Mouse (Mus musculus): ENCODE results near the gene Bach1. TPM values are rescaled to one million over a fixed set of nuclear protein-coding genes. Genes with fewer than 3 reads are reported as not detected.

The Bach1 gene
- polyA plus RNA-seq, 1 experiment, result not detected

DNA sequence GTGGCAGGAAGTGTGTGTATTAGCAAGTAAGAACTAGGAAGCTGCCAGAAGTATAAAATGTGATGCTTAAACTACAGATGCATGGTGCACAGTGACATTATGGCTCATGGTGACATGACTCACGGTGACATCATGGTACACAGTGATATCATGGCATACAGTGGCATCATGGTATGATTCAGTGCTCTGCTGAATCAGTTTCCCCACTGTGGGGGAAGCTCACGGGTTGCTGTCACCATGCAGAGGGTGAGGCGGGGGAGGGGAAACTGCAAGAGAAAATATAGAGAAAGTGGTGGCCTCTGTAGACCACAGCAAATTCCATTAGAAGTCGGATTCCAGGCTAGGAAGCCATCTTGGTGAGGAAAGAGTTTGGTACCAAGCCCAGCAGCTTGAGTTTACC, 26.1 kb downstream of the Bach1 start:
- Histone ChIP-seq H3K4me3 (ENCODE audit: insufficient read depth, low read depth, low read length) (no peak overlapping the region), H3K4me1 (ENCODE audit: control insufficient read depth, insufficient read depth, low read length) (peaks cover 19% of the 10 kb centered on the region), H3K27ac (ENCODE audit: insufficient read depth, low read depth, low read length) (no peak overlapping the region)
- WGBS, result 81% methylated on average over 4 of the region's 4 CpGs
- TF ChIP-seq POLR2A (IDR thresholded peaks at IDR 0.05; ENCODE audit: insufficient read depth, low read depth, low read length), result no peak
- no peak for TF ChIP-seq CTCF (IDR thresholded peaks at IDR 0.05; ENCODE audit: insufficient read depth, low read depth, low read length)

GRCm38 (mm10) chr16:87725241-87725640, 26.5 kb downstream of the Bach1 start:
- no peak overlapping the region for H3K27ac ChIP-seq (ENCODE audit: insufficient read depth, low read depth, low read length)
- 95% methylated on average over 5 of the region's 5 CpGs for WGBS
- no peak for TF ChIP-seq CTCF (IDR thresholded peaks at IDR 0.05; ENCODE audit: insufficient read depth, low read depth, low read length)
- TF ChIP-seq POLR2A (IDR thresholded peaks at IDR 0.05; ENCODE audit: insufficient read depth, low read depth, low read length), result no peak
- peaks cover 16% of the 10 kb centered on the region for H3K4me1 ChIP-seq (ENCODE audit: control insufficient read depth, insufficient read depth, low read length)
- no peak overlapping the region for H3K4me3 ChIP-seq (ENCODE audit: insufficient read depth, low read depth, low read length)

GRCm38 (mm10) chr16:87725963-87726362, 27.2 kb downstream of the Bach1 start:
- Histone ChIP-seq H3K4me3 (ENCODE audit: insufficient read depth, low read depth, low read length) (no peak overlapping the region), H3K27ac (ENCODE audit: insufficient read depth, low read depth, low read length) (no peak overlapping the region), H3K4me1 (ENCODE audit: control insufficient read depth, insufficient read depth, low read length) (peaks cover 16% of the 10 kb centered on the region)
- WGBS, result 88% methylated on average over 21 of the region's 21 CpGs
- no peak for TF ChIP-seq POLR2A (IDR thresholded peaks at IDR 0.05; ENCODE audit: insufficient read depth, low read depth, low read length)
- no peak for TF ChIP-seq CTCF (IDR thresholded peaks at IDR 0.05; ENCODE audit: insufficient read depth, low read depth, low read length)

DNA sequence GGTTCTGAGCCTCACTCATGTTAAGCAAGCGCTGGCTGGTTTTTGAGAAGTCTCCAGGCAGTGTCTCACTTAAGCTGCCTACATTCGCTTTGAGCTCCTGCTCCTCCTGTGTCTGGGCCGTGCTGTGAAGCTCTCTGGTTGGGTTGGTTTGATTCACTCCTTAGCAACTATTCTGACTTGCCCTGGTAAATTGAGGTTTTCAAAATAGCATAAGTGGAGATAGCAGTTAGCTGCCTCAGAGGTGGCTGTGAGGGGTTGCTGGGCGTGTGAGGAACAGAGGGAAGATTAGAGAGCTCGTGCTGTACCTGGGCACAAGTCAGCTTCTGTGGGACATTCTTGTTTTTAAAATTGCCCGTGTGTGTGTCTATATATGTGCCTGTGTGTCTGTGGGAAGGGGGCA, 27.6 kb downstream of the Bach1 start:
- 74% methylated on average over 6 of the region's 6 CpGs for WGBS
- Histone ChIP-seq H3K27ac (ENCODE audit: insufficient read depth, low read depth, low read length) (no peak overlapping the region), H3K4me1 (ENCODE audit: control insufficient read depth, insufficient read depth, low read length) (peaks cover 16% of the 10 kb centered on the region), H3K4me3 (ENCODE audit: insufficient read depth, low read depth, low read length) (no peak overlapping the region)
- TF ChIP-seq POLR2A (IDR thresholded peaks at IDR 0.05; ENCODE audit: insufficient read depth, low read depth, low read length), result no peak
- no peak for TF ChIP-seq CTCF (IDR thresholded peaks at IDR 0.05; ENCODE audit: insufficient read depth, low read depth, low read length)

DNA sequence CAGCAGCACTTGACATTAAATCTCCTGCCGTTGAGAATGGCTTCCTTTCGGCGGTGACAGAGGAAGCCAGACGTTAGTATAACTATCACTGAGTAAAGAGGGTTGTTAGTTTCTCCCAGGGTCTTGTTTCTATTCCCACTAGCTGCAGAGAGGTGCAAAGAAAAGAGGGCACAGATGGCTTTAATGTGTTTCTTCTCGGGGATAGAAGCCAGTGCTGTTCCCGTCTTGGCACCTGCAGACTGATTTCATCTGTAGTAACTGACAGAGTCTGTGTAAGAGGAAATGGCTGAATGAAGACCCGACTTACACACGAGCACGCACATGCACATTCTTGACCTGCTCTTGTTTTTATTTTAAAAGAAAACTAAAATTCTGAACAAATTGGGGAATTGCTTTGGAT, 28.5 kb downstream of the Bach1 start:
- Histone ChIP-seq H3K27ac (ENCODE audit: insufficient read depth, low read depth, low read length) (no peak overlapping the region), H3K4me3 (ENCODE audit: insufficient read depth, low read depth, low read length) (no peak overlapping the region), H3K4me1 (ENCODE audit: control insufficient read depth, insufficient read depth, low read length) (peaks cover 16% of the 10 kb centered on the region)
- TF ChIP-seq CTCF (IDR thresholded peaks at IDR 0.05; ENCODE audit: insufficient read depth, low read depth, low read length), result no peak
- no peak for TF ChIP-seq POLR2A (IDR thresholded peaks at IDR 0.05; ENCODE audit: insufficient read depth, low read depth, low read length)
- 64% methylated on average over 9 of the region's 9 CpGs for WGBS

DNA sequence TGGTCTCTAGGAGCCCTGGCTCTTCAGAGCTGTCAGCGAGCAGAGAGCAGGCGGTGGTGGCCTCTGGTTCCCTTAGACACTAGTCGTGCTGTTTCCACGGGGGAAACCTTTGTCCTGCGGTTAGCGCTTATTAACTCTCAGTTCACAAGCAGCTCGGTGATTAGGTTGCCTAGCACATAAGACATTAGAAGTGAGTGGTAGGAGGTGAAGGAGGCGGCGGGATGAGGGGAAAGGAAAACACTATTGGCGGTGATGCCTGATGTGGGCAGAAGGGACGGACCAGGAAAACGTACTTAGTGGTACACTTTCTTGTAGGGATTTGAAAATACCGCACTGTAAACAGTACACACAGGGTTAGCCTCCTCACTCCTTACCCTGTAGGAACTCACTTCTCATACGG, 29.2 kb downstream of the Bach1 start:
- H3K27ac ChIP-seq (ENCODE audit: insufficient read depth, low read depth, low read length), result no peak overlapping the region
- 53% methylated on average over 14 of the region's 14 CpGs for WGBS
- H3K4me1 ChIP-seq (ENCODE audit: control insufficient read depth, insufficient read depth, low read length), result peaks cover 16% of the 10 kb centered on the region
- no peak overlapping the region for H3K4me3 ChIP-seq (ENCODE audit: insufficient read depth, low read depth, low read length)
- TF ChIP-seq CTCF (IDR thresholded peaks at IDR 0.05; ENCODE audit: insufficient read depth, low read depth, low read length) (no peak), POLR2A (IDR thresholded peaks at IDR 0.05; ENCODE audit: insufficient read depth, low read depth, low read length) (no peak)

- TF ChIP-seq POLR2A (IDR thresholded peaks at IDR 0.05; ENCODE audit: insufficient read depth, low read depth, low read length), result no peak
- no peak for TF ChIP-seq CTCF (IDR thresholded peaks at IDR 0.05; ENCODE audit: insufficient read depth, low read depth, low read length)
- H3K4me3 ChIP-seq (ENCODE audit: insufficient read depth, low read depth, low read length), result no peak overlapping the region
- H3K27ac ChIP-seq (ENCODE audit: insufficient read depth, low read depth, low read length), result no peak overlapping the region
- peaks cover 12% of the 10 kb centered on the region for H3K4me1 ChIP-seq (ENCODE audit: control insufficient read depth, insufficient read depth, low read length)
- WGBS, result 96% methylated on average over 8 of the region's 8 CpGs
These were observed 30.0 kb downstream of the Bach1 start for GRCm38 (mm10) chr16:87728703-87729102.

DNA sequence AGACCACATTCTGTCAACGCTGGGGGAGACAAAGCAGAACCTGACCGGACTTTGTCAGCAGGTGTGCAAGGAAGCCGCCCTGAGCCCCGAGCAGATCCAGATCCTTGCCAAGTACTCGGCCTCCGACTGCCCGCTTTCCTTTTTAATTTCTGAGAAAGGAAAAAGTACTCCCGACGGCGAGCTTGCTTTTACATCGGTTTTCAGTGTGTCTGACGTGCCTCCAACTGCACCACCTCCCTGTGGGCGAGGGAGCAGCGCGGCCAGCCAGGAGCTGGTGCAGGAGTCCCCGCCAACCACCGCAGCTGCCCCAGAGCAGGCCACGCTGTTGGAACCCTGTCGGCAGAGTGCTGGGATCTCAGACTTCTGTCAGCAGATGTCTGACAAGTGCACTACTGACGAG, 30.7 kb downstream of the Bach1 start:
- Histone ChIP-seq H3K4me1 (ENCODE audit: control insufficient read depth, insufficient read depth, low read length) (peaks cover 12% of the 10 kb centered on the region), H3K4me3 (ENCODE audit: insufficient read depth, low read depth, low read length) (no peak overlapping the region), H3K27ac (ENCODE audit: insufficient read depth, low read depth, low read length) (no peak overlapping the region)
- 82% methylated on average over 20 of the region's 20 CpGs for WGBS
- TF ChIP-seq POLR2A (IDR thresholded peaks at IDR 0.05; ENCODE audit: insufficient read depth, low read depth, low read length) (no peak), CTCF (IDR thresholded peaks at IDR 0.05; ENCODE audit: insufficient read depth, low read depth, low read length) (no peak)

DNA sequence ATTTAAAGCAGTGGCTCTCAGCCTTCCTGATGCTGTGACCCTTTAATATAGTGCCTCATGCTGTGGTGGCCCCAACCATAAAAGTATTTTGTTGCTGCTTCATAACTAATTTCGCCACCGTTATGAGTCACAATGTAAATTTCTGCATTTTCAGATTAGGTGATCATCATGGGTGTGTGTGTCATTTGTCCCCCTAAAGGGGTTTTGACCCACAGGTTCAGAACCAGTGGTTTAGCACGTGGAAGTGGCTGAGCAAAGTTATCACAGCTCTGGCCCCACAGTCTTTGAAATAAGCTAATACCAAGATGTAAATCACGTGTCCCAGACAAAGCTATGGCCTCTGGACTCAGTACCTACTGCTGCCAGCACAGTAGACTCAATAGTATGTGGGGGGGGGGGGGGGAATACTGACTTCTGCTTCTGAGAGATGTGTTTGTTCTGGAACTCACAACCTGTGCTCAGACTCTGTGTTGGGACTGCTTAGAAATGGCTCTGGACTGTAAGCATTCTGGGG, 36.2 kb downstream of the Bach1 start:
- no peak for TF ChIP-seq CTCF (IDR thresholded peaks at IDR 0.05; ENCODE audit: insufficient read depth, low read depth, low read length)
- TF ChIP-seq POLR2A (IDR thresholded peaks at IDR 0.05; ENCODE audit: insufficient read depth, low read depth, low read length), result no peak
- Histone ChIP-seq H3K4me3 (ENCODE audit: insufficient read depth, low read depth, low read length) (no peak overlapping the region), H3K4me1 (ENCODE audit: control insufficient read depth, insufficient read depth, low read length) (no peaks in the 10 kb centered on the region), H3K27ac (ENCODE audit: insufficient read depth, low read depth, low read length) (no peak overlapping the region)
- WGBS, result 87% methylated on average over 4 of the region's 4 CpGs

DNA sequence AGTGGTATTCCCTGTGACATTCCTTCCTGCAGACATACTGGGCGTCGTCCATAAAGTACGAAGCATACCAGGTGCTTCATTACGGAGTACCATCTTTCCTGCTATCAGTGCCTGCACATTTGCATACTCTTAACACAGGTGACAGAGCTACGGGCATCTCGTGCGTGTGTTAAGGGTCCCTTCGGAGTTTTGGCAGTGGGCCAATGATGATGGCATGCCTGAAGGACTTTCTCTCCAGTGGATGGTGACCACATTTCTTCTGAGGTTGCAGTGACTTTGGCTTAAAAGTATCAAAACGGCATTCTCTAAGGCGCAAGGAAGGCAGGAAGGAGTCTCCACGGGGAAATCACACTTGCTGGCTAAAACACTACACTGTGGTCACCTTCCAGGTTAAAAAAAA, 37.4 kb downstream of the Bach1 start:
- Histone ChIP-seq H3K4me1 (ENCODE audit: control insufficient read depth, insufficient read depth, low read length) (no peaks in the 10 kb centered on the region), H3K4me3 (ENCODE audit: insufficient read depth, low read depth, low read length) (no peak overlapping the region), H3K27ac (ENCODE audit: insufficient read depth, low read depth, low read length) (no peak overlapping the region)
- no peak for TF ChIP-seq CTCF (IDR thresholded peaks at IDR 0.05; ENCODE audit: insufficient read depth, low read depth, low read length)
- TF ChIP-seq POLR2A (IDR thresholded peaks at IDR 0.05; ENCODE audit: insufficient read depth, low read depth, low read length), result no peak
- 74% methylated on average over 11 of the region's 11 CpGs for WGBS

Data from olfactory bulb, adult 2 months (tissue).